Mouse (Mus musculus) ovary, adult 18-20 months (tissue): ENCODE data around the gene Shcbp1.
"Not testable (repeated sequence)": the region's sequence is repeated elsewhere in the genome, so short reads cannot be mapped to it uniquely, and the experiment has no call there.

ENCODE experiments used
- DNase-seq: peaks from one replicate; pipeline ENCODE4 v3.0.0; 2022; ENCODE audit warnings: low spot score, mixed read lengths

Gene Shcbp1

GRCm38 (mm10) chr8:4779254-4780055 lies at the start of gene Shcbp1:
Gene Shcbp1 (minus strand): TSS chr8:4779567.
- DNase-seq = peak; percentile 74

GRCm38 (mm10) chr8:4808831-4809230 lies 29.5 kb upstream of the Shcbp1 start:
- DNase-seq = no peak

GRCm38 (mm10) chr8:4800524-4801122 lies 21.3 kb upstream of the Shcbp1 start:
- DNase-seq = no peak

- DNase-seq = no peak
Observed at GRCm38 (mm10) chr8:4778266-4778665, 1.1 kb downstream of the Shcbp1 start.

- DNase-seq = no peak
Observed at GRCm38 (mm10) chr8:4764751-4765150, 14.6 kb downstream of the Shcbp1 start.

- no peak for DNase-seq
Observed at GRCm38 (mm10) chr8:4753048-4753447, 26.3 kb downstream of the Shcbp1 start.

GRCm38 (mm10) chr8:4730942-4731341 lies 48.4 kb downstream of the Shcbp1 start:
- no peak for DNase-seq

- DNase-seq = no peak
Observed at GRCm38 (mm10) chr8:4715546-4715945, 63.8 kb downstream of the Shcbp1 start.

- DNase-seq = not testable (repeated sequence)
Observed at GRCm38 (mm10) chr8:4708346-4708745, 71.0 kb downstream of the Shcbp1 start.

- not testable (repeated sequence) for DNase-seq
Observed at GRCm38 (mm10) chr8:4707916-4708315, 71.5 kb downstream of the Shcbp1 start.

GRCm38 (mm10) chr8:4691634-4692033 lies 87.7 kb downstream of the Shcbp1 start:
- no peak for DNase-seq
